Mouse (Mus musculus) neural tube, embryonic 11.5 days (tissue): ENCODE measurements at regions not wholly inside any gene's neighbourhood (a gene's known extent, or its start where the extent isn't known, plus 50 kb on each side); places are given as distances from the start of the nearest gene placed in this dataset.

ENCODE experiments used
- ATAC-seq: fragments of 200-750 bp; cut with Nextera tagmentation; 2 replicates; pipeline ENCODE4 v1.8.0; 2017; ENCODE audit warnings: moderate number of reproducible peaks, mild to moderate bottlenecking, moderate TSS enrichment, moderate library complexity; ENCODE audit not compliant: insufficient read depth, low FRiP score, low TSS enrichment
- DNase-seq: peaks from one replicate; pipeline ENCODE4 v3.0.0-alpha.2; 2015; ENCODE audit warnings: low spot score
- H3K27ac ChIP-seq: fragments of 300-500 bp; sonication (generic); 2 replicates; pipeline ENCODE4 v1.5.1; 2014; ENCODE audit warnings: low read depth, mild to moderate bottlenecking, low read length
- H3K27me3 ChIP-seq: fragments of 300-500 bp; sonication (generic); 2 replicates; pipeline ENCODE4 v1.6.1; 2014; ENCODE audit warnings: mild to moderate bottlenecking, low read length, mixed read lengths; ENCODE audit not compliant: control insufficient read depth, insufficient read depth
- H3K36me3 ChIP-seq: fragments of 300-500 bp; sonication (generic); 2 replicates; pipeline ENCODE4 v1.6.1; 2014; ENCODE audit warnings: mild to moderate bottlenecking, low read length, moderate library complexity, mixed read lengths; ENCODE audit not compliant: control insufficient read depth, insufficient read depth
- H3K4me1 ChIP-seq: fragments of 300-500 bp; sonication (generic); 2 replicates; pipeline ENCODE4 v1.6.1; 2014; ENCODE audit warnings: low read length, mixed read lengths; ENCODE audit not compliant: control insufficient read depth, insufficient read depth
- H3K4me2 ChIP-seq: fragments of 300-500 bp; sonication (generic); 2 replicates; pipeline ENCODE4 v1.6.1; 2014; ENCODE audit warnings: low read depth, mild to moderate bottlenecking, moderate library complexity
- H3K4me3 ChIP-seq: fragments of 300-500 bp; sonication (generic); 2 replicates; pipeline ENCODE4 v1.5.1; 2014; ENCODE audit warnings: low read depth, low read length
- H3K9ac ChIP-seq: fragments of 300-500 bp; sonication (generic); 2 replicates; pipeline ENCODE4 v1.6.1; 2014; ENCODE audit warnings: mild to moderate bottlenecking, low read length
- H3K9me3 ChIP-seq: fragments of 300-500 bp; sonication (generic); 2 replicates; pipeline ENCODE4 v1.6.1; 2016; ENCODE audit warnings: low read length; ENCODE audit not compliant: control insufficient read depth
- WGBS: fragments of 180-500 bp; shearing (Covaris S2); extraction: QIAGEN DNeasy Blood & Tissue Kit; methylation state at CpG from one replicate; pipeline ENCODE4 v1.1.7; 2014; 5-methylcytosine and 5-hydroxymethylcytosine counted together

GRCm38 (mm10) chr5:106327592-106328150, 130.3 kb downstream of the Barhl2 start:
- no peaks in the 10 kb centered on the region for H3K36me3 ChIP-seq
- no peaks in the 10 kb centered on the region for H3K27me3 ChIP-seq
- H3K4me2 ChIP-seq = no peak overlapping the region
- no peak overlapping the region for H3K9ac ChIP-seq
- no peaks in the 10 kb centered on the region for H3K9me3 ChIP-seq
- ATAC-seq (no peak), DNase-seq (no peak)
- no peak overlapping the region for H3K27ac ChIP-seq
- WGBS = 69% methylated on average over 9 of the region's 9 CpGs
- H3K4me1 ChIP-seq = no peaks in the 10 kb centered on the region
- no peak overlapping the region for H3K4me3 ChIP-seq

DNA sequence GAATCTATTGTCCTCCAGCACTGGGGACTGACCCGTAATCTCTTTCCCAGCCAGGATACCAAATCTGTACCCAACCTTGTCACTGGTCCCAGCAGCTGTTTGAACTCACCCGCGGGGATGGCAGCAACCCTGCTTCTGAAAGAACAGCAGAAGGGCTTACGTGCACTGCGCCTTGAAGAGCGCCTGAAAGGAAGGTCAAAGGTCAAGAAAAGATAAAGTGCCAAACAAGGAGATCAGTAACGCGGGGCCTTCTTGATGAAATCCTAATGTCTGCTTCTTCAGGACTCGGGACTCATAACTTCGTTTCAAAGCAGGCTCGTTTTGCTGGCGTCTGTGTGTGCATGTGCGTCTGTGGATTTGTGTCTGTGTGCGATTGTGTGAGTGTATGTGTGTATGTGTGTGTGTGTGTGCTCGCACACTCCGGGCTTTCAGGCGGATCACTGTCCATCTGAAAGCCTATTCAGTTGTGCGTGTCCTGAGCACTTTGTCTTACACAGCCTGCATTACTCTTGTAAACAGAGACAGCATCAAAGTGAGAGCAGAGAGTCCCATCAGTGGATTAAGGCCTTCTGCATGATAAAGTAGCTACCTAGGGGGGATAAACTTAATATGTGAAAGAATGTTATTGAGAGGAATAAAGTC, 135.3 kb downstream of the Barhl2 start:
- WGBS = 39% methylated on average over 18 of the region's 18 CpGs
- DNase-seq = peak; percentile 29
- H3K4me3 ChIP-seq = no peak overlapping the region
- ATAC-seq = no peak
- H3K4me1 ChIP-seq = no peaks in the 10 kb centered on the region
- H3K27ac ChIP-seq = no peak overlapping the region
- no peaks in the 10 kb centered on the region for H3K9me3 ChIP-seq
- H3K36me3 ChIP-seq = no peaks in the 10 kb centered on the region
- H3K9ac ChIP-seq = no peak overlapping the region
- H3K27me3 ChIP-seq = no peaks in the 10 kb centered on the region
- H3K4me2 ChIP-seq = no peak overlapping the region

DNA sequence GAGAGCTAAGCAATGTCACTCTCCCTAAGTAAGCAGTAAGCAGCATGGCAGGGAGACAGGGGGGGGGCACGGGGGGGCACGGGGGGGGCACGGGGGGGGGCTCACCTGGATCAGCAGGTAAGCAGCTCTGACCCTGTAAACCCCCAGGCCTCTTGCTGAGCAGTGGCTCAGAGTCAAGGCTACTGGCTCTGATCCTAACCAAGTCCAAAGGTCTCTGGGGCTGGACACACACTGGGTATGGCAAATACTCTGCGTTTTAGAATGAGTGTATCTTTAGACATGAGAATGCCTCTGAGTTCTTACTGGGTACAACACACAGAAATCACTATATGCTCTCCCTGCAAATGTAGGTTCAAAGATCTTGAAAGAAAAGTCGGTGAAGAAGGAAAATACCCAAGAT, 136.5 kb downstream of the Barhl2 start:
- DNase-seq (no peak), ATAC-seq (no peak)
- H3K27ac ChIP-seq = no peak overlapping the region
- no peak overlapping the region for H3K4me3 ChIP-seq
- no peaks in the 10 kb centered on the region for H3K4me1 ChIP-seq
- no peaks in the 10 kb centered on the region for H3K9me3 ChIP-seq
- H3K9ac ChIP-seq = no peak overlapping the region
- H3K4me2 ChIP-seq = no peak overlapping the region
- no peaks in the 10 kb centered on the region for H3K36me3 ChIP-seq
- H3K27me3 ChIP-seq = no peaks in the 10 kb centered on the region
- 53% methylated on average over 5 of the region's 5 CpGs for WGBS

DNA sequence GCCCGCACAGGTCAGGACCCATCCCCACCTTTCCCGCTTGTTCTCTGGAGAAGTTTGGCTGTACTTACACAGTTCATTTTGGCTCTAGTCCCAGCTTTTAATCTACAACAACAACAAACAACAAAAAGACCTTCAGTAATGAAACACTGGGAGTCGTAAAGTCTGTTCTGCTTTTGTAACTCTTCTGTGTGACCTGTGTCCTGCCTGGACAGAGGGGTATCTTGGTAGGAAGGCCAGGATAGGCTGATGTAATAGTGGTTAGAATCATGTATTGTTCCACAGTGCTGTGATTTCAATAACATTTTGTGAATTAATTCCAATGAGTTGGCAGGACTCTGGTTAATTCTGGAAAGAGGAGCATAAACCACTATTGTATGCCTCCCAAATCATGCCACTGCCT, 136.9 kb downstream of the Barhl2 start:
- H3K4me3 ChIP-seq = no peak overlapping the region
- H3K4me1 ChIP-seq = no peaks in the 10 kb centered on the region
- no peak overlapping the region for H3K27ac ChIP-seq
- no peak for ATAC-seq
- no peaks in the 10 kb centered on the region for H3K36me3 ChIP-seq
- WGBS = 82% methylated on average over 3 of the region's 3 CpGs
- no peak overlapping the region for H3K4me2 ChIP-seq
- DNase-seq = no peak
- no peaks in the 10 kb centered on the region for H3K27me3 ChIP-seq
- H3K9ac ChIP-seq = no peak overlapping the region
- no peaks in the 10 kb centered on the region for H3K9me3 ChIP-seq

DNA sequence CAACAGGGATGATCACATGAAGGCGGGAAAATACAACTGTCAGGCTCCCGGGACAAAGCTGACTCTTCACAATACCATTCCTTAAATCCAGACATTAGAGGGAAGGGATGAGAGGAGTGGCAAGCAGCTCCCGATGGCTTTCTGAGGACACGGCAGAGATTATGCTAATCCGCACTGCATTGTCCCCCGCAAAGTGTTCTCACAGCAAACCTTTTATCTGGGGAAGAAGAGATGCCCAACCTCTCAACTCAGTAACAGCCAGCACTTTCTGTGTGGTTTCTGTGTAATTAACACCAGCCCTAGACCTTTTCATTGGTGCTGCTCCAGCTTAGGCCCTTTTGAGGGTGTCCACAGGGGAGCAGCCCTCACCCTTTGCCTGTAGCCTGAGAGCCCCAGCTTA, 137.9 kb downstream of the Barhl2 start:
- Histone ChIP-seq H3K27me3 (no peaks in the 10 kb centered on the region), H3K4me1 (no peaks in the 10 kb centered on the region), H3K27ac (no peak overlapping the region), H3K9me3 (no peaks in the 10 kb centered on the region), H3K36me3 (no peaks in the 10 kb centered on the region), H3K4me3 (no peak overlapping the region), H3K9ac (no peak overlapping the region), H3K4me2 (no peak overlapping the region)
- DNase-seq (no peak), ATAC-seq (no peak)
- WGBS = 18% methylated on average over 6 of the region's 6 CpGs

- Histone ChIP-seq H3K27me3 (no peaks in the 10 kb centered on the region), H3K9ac (no peak overlapping the region), H3K4me1 (no peaks in the 10 kb centered on the region), H3K9me3 (no peaks in the 10 kb centered on the region), H3K36me3 (no peaks in the 10 kb centered on the region), H3K4me2 (no peak overlapping the region), H3K27ac (no peak overlapping the region), H3K4me3 (no peak overlapping the region)
- WGBS = 96% methylated on average over 6 of the region's 6 CpGs
- DNase-seq (no peak), ATAC-seq (no peak)
Observed at GRCm38 (mm10) chr5:106318246-106318645, 139.7 kb downstream of the Barhl2 start.

DNA sequence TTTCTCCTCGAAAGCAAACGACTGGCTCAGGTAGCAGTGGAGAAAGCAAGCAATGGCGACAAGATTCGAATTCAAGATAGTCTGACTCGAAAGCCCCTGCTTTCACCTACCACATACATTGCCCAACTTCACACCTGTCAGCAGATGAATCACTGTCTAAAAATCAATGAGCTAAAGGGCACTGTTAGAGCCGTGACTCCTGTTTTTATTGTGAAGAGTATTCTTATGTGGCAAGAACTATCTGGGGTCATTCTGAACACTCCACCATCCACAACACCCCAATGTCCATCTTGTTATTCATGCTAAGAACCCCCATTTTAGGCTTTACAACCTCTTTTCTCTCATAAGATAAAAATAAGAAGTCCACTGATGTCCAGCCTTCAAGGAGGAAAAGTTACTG, 144.1 kb downstream of the Barhl2 start:
- no peaks in the 10 kb centered on the region for H3K4me1 ChIP-seq
- no peak overlapping the region for H3K9ac ChIP-seq
- no peaks in the 10 kb centered on the region for H3K27me3 ChIP-seq
- H3K36me3 ChIP-seq = no peaks in the 10 kb centered on the region
- 80% methylated on average over 6 of the region's 6 CpGs for WGBS
- H3K4me2 ChIP-seq = no peak overlapping the region
- ATAC-seq (no peak), DNase-seq (no peak)
- no peak overlapping the region for H3K27ac ChIP-seq
- H3K9me3 ChIP-seq = no peaks in the 10 kb centered on the region
- H3K4me3 ChIP-seq = no peak overlapping the region

- H3K27ac ChIP-seq = no peak overlapping the region
- H3K9ac ChIP-seq = no peak overlapping the region
- no peaks in the 10 kb centered on the region for H3K27me3 ChIP-seq
- ATAC-seq (no peak), DNase-seq (no peak)
- no peaks in the 10 kb centered on the region for H3K36me3 ChIP-seq
- no peaks in the 10 kb centered on the region for H3K9me3 ChIP-seq
- 66% methylated on average over 4 of the region's 4 CpGs for WGBS
- no peak overlapping the region for H3K4me2 ChIP-seq
- peaks cover 1% of the 10 kb centered on the region; the same call in 1 of the 2 replicates for H3K4me1 ChIP-seq
- no peak overlapping the region for H3K4me3 ChIP-seq
Observed at GRCm38 (mm10) chr5:106301372-106301771, 156.6 kb downstream of the Barhl2 start.

GRCm38 (mm10) chr5:106296721-106297120, 161.2 kb downstream of the Barhl2 start:
- no peak overlapping the region for H3K27ac ChIP-seq
- H3K4me3 ChIP-seq = no peak overlapping the region
- peaks cover 6% of the 10 kb centered on the region; the same call in 1 of the 2 replicates for H3K4me1 ChIP-seq
- H3K9me3 ChIP-seq = no peaks in the 10 kb centered on the region
- no peak overlapping the region for H3K4me2 ChIP-seq
- 33% methylated on average over 6 of the region's 6 CpGs for WGBS
- H3K27me3 ChIP-seq = no peaks in the 10 kb centered on the region
- no peak for DNase-seq
- H3K9ac ChIP-seq = no peak overlapping the region
- ATAC-seq = no peak
- H3K36me3 ChIP-seq = no peaks in the 10 kb centered on the region
